Mouse (Mus musculus): ENCODE data around the gene Tmf1. TPM values are rescaled to one million over a fixed set of nuclear protein-coding genes. Genes with fewer than 3 reads are reported as not detected.

Gene Tmf1
- 19.1 and 29.5 TPM in 2 replicates for total RNA-seq (2014; fragmentation: Nextera tagmentation)
- 85.9 and 109 TPM in 2 replicates for total RNA-seq (2017)

DNA sequence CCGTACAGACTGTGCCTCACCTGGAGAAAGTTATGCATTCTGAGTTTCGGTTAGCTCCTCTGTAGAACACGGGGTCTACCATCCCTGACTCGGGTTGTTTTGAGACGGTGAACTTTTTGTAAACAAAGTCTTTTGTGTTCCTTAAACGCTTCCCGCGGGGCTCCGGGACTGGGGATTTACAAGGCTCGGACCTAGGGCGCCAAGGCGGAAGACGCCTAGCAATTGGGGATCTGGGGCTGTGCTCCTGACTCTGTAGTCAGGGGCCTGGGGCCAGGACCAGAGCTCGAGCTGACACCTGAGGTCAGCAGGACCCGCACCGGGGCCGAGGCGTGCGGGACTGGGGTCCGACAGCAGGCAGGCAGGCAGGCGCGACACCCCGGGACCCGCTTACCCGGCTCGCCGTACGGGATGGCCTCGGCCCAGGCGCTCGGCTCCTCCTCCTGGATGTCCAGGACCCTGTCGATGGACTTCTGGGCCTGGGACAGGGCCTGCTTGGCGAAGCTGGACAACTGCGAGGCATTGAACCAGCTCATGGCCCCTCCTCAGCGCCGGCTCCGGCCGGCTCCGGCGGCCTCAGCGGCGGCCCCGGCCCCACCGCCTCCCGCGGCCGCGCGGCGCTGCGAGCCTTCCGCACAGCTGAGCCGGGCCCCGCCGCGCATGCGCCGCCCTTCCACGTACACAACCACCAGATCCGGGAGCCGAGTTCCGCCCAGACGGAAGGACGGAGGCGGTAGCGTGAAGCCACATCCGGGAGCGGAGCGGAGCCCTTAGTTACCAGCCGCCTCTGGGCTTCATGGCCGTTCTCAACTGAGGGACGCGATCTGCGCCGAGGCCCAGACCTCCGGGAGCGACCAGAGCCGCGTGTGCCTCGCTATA is at the start of gene Tmf1:
Gene Tmf1, minus strand, starts transcription at position 632 of the 876 bp plus-strand sequence.
- ATAC-seq (replicated peaks; ENCODE audit: low FRiP score, low TSS enrichment, poor library complexity, severe bottlenecking), result peak; percentile 97

GRCm38 (mm10) chr6:97227067-97227847 is 48.3 kb upstream of the Tmf1 start:
- ATAC-seq (replicated peaks; ENCODE audit: low FRiP score, low TSS enrichment, poor library complexity, severe bottlenecking), result no peak

DNA sequence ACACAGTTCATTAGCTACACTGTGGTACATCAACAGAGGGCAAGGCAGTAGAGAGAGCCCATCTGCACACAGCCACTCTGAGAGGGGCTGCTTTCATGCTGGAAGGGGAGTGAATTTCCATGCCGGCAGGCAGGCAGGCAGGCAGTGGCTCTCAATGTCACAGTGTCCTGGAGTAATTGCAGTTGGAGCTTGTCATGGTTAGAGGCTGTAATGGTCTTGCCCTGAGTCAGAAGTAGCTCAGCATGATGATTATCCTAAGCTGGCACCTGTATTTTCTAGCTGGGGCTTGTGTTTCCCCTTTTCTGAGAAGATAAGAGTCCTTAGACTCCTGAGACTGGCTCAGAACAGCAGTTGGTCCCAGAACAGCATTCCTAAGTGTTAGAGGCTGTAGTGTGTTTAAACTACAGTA is 47.2 kb upstream of the Tmf1 start:
- peak; percentile 34; the same call in 1 of the 2 replicates for ATAC-seq (replicated peaks; ENCODE audit: low FRiP score, low TSS enrichment, poor library complexity, severe bottlenecking)

DNA sequence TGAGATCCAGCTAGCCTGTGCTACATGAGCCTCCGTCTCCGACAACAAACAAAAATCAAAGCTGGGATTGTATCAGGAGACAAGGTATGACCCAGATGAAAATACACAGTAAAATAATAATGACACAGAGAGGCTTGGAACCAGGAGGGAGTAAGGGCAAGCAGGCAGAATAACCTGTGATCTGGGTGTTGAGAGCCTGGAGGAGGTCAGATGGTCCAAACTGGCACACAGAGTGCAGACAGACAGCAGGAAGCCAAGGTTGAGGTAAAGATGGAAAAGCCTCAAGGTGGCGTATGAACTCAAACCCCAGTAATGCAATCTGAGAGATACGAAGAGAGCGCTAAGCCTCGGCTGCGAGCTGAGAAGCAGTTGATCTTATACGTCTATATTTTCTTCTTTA is 45.6 kb upstream of the Tmf1 start:
- no peak for ATAC-seq (replicated peaks; ENCODE audit: low FRiP score, low TSS enrichment, poor library complexity, severe bottlenecking)

DNA sequence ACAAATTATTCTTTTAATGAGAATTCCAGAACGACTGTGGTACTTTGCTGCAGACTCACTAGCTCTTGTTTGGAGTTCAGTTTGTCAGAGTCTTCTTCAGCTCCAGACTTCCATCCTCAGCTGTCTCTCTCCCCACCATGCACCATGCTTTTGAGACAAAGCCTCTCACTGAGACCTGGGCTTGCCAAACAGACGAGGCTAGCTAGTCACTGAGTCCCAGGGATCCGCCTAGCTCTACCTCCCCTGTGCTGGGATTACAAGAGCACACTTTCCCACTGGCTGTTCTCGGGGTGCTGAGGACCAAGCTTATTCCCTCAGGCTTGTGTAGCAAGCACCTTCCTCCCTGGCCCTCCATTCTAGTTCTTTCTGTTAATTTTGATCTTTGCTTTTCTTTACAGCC is 44.6 kb upstream of the Tmf1 start:
- no peak for ATAC-seq (replicated peaks; ENCODE audit: low FRiP score, low TSS enrichment, poor library complexity, severe bottlenecking)

DNA sequence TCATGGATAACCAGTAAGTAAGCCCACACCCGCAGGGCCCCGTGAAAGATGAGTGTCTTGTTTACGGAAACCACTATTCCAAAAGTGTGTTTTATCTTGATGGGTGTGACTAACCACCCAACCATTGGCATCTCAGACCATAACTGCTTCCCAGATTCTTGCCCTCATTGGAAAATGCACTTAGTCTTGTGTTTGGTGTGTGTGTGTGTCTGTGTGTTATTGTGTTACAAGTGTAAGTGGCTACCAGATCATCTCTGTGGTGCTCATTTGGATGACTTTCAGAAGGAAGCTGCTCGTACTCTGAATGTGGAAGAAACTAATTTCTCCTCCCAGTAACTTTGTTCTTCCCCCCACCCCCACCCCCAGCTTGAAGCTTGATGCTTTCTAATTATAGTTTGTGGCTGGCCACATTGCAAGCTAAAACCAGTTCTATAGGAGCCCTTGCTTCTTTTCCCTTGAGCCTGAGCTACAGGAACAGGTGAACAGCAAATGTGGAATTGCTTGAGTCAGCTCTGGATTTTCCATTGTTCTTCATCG is 44.1 kb upstream of the Tmf1 start:
- ATAC-seq (replicated peaks; ENCODE audit: low FRiP score, low TSS enrichment, poor library complexity, severe bottlenecking), result peak; percentile 43

DNA sequence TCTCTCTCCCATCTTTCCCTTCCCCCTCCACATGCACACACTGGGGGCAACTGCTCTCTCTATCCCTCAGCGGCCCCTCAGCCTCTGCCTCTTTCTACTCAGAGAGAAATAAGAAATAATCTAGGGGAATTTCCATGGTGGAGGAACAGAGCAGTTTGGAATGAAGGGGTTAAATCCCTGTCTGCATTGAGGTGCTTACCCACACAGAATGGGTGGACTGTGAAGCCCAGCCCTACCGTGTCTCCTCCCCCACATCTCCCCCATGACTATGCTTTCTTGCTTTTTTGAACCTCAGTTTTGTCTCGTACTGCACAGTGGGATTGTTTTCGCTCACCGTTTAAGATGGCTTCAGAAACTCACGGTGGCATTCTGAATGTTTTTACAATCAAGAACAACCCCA is 43.4 kb upstream of the Tmf1 start:
- peak; percentile 69 for ATAC-seq (replicated peaks; ENCODE audit: low FRiP score, low TSS enrichment, poor library complexity, severe bottlenecking)

GRCm38 (mm10) chr6:97221205-97222025 is 42.5 kb upstream of the Tmf1 start:
- 0 out of 2 replicates have a peak, but pooled peaks have one; percentile 12 for ATAC-seq (replicated peaks; ENCODE audit: low FRiP score, low TSS enrichment, poor library complexity, severe bottlenecking)

- no peak for ATAC-seq (replicated peaks; ENCODE audit: low FRiP score, low TSS enrichment, poor library complexity, severe bottlenecking)
These were observed 41.8 kb upstream of the Tmf1 start for GRCm38 (mm10) chr6:97220672-97221071.

DNA sequence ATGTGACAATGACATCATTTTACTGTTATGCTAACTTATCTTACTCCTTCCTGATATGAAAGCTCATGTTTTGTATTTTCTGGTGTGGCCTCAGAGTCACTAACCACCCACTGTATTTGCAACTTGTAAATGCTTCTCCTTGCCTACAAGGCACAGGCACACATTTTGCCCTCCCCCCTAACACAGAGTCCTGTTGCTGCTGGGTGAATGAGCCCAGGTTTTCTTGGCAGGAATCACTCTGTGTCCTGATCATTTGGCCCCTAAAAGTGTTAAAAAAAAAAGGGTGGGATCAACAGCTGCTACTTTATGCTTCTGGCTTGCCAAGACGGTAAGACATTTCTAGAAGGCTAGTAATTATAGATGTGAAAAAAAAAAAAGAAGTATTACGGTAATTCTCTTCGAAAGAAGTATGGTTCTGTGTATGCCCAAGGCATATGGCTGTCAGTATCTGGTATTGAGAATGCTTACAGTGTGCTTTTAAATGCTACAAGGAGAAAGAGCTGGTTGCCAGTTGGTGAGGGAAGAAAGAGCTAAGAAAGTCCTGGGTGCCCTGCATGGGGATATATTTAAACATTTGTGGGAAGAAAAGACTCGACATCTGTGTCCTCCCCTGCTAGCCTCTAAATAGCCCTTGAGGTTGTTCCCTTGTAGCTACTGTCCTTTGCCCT is 37.4 kb upstream of the Tmf1 start:
- no peak for ATAC-seq (replicated peaks; ENCODE audit: low FRiP score, low TSS enrichment, poor library complexity, severe bottlenecking)

DNA sequence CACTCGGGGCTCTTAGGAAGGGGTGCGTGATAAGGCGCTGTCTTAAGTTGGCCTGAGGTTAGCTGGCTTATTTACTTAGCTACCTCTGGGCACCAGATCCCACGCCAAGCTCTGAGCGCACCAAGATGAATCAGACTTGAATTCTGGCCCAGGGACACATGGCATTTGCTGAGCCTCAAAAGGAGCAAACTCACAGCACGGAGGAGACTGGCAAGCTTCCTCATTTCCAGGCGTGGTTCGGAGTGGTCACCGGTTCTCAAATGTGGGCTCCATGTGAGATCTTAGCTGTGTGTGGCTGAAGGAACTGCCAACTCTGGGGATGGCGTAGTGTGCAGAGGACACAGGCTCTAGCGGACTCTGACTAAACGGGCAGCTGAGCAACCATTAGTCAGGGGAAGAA is 33.1 kb upstream of the Tmf1 start:
- peak; percentile 31; the same call in 1 of the 2 replicates for ATAC-seq (replicated peaks; ENCODE audit: low FRiP score, low TSS enrichment, poor library complexity, severe bottlenecking)

DNA sequence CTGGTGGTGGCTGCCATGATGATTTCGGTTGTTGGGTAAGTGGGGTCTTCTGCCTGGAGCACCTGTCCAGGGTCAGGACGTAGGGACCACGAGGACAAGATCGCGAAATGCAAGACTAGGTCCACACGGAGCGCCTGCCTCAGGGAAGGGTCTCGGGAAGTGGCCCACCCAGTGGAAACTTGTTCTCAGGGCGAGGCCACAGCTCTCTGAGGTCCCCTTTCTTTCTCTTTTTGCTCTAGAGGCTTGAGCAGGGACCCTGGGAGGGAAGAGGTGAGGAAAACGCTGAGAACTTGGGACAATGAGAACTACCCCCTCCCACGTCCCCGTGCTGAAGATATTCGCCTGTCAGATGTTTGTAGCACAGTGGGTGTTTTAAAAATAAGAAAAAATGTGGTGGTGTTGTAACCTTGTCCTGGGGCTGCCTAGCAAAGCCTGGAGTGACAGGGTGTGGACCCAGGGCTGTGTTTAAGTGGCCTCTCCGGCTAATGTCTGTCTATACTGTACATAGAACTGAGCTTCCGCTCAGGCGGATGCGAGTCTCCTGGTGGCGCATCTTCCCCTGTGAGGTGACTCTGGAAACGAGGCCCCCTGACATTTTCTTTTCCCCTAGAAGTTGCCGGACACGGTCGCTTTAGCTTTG is 32.2 kb upstream of the Tmf1 start:
- peak; percentile 73 for ATAC-seq (replicated peaks; ENCODE audit: low FRiP score, low TSS enrichment, poor library complexity, severe bottlenecking)

- ATAC-seq (replicated peaks; ENCODE audit: low FRiP score, low TSS enrichment, poor library complexity, severe bottlenecking), result peak; percentile 84
These were observed 31.5 kb upstream of the Tmf1 start, which contains the start of gene Arl6ip5 for GRCm38 (mm10) chr6:97210191-97210961. Gene Arl6ip5 (plus strand): TSS chr6:97210689.

GRCm38 (mm10) chr6:97209751-97210150 is 30.8 kb upstream of the Tmf1 start:
- ATAC-seq (replicated peaks; ENCODE audit: low FRiP score, low TSS enrichment, poor library complexity, severe bottlenecking), result no peak

DNA sequence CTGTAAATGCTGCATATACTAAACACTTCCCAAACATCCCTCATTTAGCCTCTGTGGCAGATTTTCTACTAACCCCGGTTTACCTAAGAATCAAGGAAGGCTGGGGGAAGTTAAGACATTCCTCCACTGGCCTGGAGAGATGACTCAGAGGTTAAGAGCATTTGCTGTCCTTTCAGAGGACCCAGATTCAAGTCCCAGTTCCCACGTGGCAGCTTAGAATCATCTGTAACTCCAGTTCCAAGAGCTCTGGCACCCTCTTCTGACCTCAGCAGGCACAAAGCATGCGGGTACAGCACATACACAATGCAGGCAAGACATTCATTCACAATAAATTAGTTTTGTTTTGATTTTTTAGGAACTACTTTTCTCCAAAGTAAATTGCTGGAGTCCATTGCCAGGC is 30.3 kb upstream of the Tmf1 start:
- ATAC-seq (replicated peaks; ENCODE audit: low FRiP score, low TSS enrichment, poor library complexity, severe bottlenecking), result no peak

DNA sequence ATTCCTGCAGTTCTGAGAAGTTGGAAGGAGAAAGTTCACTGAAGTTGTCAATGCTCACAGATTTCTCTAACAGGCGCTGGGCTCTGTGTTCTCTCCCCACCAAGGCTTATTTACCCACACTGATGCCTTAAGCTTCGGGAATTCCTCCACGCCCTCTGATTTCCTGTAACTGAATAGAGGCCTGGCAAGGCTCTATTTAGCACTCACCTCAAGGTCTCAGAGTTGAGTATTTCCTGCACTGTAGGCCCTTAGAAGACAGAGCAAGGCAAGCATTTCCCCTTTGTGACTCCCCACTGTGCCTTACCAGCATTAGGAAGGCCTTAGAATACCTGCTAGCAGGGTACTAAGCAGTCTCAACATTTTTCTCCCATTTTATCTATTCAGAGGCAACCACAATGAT is 29.5 kb upstream of the Tmf1 start:
- no peak for ATAC-seq (replicated peaks; ENCODE audit: low FRiP score, low TSS enrichment, poor library complexity, severe bottlenecking)

GRCm38 (mm10) chr6:97207085-97207484 is 28.2 kb upstream of the Tmf1 start:
- no peak for ATAC-seq (replicated peaks; ENCODE audit: low FRiP score, low TSS enrichment, poor library complexity, severe bottlenecking)
